Mouse (Mus musculus) retina, postnatal 7 days (tissue): Measurements from ENCODE around the gene Iqca.

Experiments used
- DNase-seq: peaks from one replicate; pipeline ENCODE4 v3.0.0-alpha.2; 2012; ENCODE audit warnings: low read depth, low spot score

The Iqca gene

DNA sequence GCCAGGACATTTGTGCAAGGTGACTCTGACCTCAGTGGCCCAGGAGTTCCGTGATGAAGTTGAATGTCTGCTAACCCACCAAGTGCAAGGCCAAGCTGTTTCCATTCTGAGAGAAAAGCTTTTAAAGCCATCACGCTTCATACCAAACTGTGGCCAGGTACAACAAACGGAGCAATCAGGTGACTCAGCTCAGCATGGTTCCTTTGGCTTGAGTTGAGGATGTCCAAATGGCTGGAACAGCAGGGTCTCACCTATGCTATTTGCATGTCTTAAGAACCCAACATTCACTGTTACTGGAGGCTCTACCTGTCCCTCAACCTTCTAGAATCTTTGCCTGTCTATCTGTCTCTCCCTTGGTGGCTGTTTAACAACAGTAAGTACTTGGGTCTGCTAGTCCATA lies 93.1 kb downstream of the Iqca start:
- no peak for DNase-seq

DNA sequence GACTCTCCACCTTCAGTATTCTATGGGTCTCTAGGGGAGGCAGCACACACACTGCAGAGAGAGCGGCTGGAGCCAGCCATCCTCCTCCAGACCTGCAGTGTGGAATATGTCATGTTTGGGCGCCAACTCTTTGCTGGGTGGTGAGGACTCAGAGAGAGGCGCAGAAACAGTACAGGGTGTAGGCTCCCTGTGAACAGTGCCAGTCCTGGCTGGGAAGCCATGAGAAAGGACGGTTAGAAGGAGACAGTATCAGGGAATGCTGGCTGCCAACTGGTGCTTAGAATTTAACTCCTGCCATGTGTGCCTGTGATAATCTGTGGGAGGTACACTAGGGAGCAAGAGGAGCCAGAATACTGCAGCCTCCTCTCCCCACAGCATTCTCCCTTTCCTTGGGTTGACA lies 98.2 kb downstream of the Iqca start:
- no peak for DNase-seq

DNA sequence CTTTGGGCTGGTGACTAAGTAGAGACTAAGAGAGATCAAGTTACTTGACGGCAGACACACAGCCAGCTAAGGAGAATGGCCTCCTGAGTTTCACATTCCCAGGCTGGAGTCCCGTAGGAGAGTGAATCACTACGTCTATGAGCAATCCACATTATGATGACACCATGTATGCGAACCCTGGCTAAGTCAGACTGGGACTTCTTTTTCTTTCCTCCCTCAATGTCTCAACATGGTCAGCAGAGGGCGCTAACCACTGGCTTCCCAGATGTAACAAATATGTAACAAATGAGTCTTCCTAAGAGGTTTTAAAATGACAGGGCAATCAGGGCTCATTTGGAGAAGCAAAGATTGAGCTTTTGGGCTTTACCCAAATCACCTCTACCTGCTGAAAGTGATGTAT lies 101.9 kb downstream of the Iqca start:
- peak; percentile 29 for DNase-seq

DNA sequence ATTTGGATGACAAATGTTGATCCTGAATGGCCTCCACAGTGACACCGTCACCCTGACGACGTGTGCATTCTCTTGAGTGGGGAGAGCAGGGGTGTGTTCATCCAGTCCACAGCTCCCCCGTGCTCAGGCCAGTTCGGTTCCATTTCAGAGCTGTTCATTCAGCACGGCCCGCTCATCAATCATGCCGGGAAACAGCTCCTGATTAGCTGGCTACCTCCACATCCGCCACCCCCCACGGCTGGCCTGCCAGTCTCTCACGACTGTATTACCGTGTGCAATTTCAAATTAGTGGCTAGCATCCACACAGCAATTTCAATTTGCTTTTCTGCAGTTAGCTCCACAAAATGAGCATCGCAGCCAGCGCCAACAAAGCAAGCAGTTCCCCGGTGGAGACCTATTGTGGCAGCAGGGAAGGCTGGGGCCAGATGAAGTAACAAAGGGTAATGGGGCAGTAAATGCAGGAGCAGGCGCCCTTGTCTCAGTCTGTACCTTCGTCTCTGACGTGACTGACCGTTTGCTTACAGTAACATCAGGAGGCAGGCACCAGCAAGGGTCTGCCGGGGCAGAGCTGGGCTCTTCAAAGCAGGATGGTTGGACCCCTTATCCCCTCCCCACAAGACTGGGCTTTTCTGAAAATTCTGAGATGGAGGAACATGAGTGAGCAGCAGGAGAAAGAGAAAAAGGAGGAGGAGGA lies 103.0 kb downstream of the Iqca start:
- DNase-seq: no peak

GRCm38 (mm10) chr1:90028305-90028704 lies 124.9 kb downstream of the Iqca start:
- DNase-seq: no peak

DNA sequence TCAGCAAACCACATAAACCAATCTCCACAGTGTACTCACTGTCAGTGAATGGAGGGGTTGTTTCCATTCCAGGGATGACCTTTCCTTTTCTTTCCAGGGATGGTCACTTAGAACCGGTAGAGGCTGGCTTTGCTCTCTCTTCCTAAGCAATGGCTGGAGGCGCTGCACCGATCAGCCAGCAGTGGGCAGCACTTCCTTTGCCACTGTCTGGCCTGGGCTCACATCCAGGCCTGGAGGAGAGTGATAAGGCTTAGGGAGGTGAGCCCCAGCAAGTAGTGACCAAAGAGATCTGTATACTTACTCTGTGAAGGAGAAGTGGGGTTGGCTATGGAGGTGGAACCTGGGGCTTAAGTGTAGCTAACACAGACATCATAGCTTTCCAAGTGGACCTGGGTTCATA lies 126.3 kb downstream of the Iqca start:
- no peak for DNase-seq

DNA sequence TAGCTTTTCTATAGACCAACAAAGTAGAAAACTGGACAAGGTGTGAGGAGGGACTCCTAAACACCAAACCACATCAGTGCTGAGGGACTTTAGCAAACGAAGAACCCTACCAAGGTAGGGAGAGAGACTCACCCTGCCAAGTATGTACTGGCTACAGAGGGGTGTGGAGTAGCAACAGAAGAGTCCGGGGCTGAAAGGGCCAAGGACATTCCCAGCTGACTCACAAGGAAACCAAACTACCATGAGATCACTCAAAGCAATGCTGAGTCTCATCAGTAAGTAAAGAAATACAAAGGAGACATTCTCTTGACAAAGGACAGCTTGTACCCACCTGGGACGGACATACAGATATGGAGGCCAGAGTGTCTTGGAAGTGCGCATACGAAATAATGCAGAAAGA lies 132.9 kb downstream of the Iqca start:
- no peak for DNase-seq

- DNase-seq: no peak
Observed at GRCm38 (mm10) chr1:90018071-90018470, 135.1 kb downstream of the Iqca start.

DNA sequence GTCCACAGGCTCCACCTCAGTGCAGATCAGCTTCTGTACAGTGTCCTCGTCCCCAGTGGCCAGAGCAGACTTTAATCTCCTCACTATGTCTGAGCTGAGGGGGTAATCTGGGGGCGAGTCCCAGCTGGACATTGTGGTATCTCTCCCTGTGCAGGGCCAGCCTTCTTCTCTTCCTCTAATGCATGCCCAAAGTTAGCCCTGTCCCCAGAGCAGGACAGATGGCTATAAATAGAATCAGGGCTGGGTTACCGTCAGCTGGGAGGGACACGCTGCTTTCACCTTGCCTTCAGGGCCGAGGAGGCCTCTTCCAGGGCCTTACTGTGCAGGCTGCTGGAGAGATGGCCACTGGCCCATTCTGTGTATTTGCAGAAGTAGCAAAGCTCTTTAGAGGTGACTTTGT lies 138.8 kb downstream of the Iqca start, which contains the start of gene Asb18:
TSS of gene Asb18 (minus strand) at position 221 of the 400 bp plus-strand sequence.
- no peak for DNase-seq

GRCm38 (mm10) chr1:90013273-90013672 lies 139.9 kb downstream of the Iqca start:
- DNase-seq: no peak

DNA sequence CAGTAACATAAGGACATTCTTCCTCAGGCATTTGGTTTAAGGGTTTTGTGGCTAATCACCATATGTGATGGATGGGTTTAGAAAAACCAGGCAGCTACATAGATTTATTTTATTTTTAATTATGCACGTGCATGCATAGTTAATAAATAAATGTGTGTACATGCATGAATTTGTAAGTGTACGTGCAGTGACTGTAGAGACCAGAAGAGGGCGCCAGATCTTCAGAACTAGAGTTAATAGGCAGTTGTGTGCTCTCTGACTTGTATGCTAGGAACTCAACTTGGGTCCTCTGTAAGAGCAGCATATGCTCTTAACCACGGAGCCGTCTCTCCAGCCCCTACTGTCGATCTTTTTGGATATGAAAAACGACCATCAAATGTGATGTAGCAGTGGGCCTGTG lies 140.4 kb downstream of the Iqca start:
- no peak for DNase-seq

GRCm38 (mm10) chr1:90012168-90012567 lies 141.0 kb downstream of the Iqca start:
- no peak for DNase-seq

GRCm38 (mm10) chr1:90010077-90010476 lies 143.1 kb downstream of the Iqca start:
- no peak for DNase-seq

GRCm38 (mm10) chr1:90009188-90009587 lies 144.0 kb downstream of the Iqca start:
- DNase-seq: no peak

DNA sequence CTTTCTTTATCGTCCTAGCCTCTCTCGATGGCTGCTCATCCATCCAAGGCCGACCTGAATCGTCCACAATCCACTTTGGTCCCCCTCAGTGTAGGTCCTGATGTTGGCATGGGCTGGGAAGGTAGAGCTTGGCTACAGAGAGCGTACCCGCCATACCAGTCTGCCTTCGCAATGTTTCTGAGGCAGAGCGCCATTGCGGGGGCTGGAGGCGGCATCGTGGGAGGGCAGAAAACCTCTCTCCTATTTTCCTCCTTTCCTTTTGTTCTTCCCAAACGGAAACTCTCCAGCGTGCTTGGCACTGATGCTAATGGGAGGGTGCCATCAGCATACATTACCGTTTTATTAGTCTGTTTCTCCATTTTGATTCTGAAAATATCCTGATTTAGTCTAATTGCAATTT lies 146.5 kb downstream of the Iqca start:
- no peak for DNase-seq

- DNase-seq: no peak
Observed at GRCm38 (mm10) chr1:90000981-90001380, 152.2 kb downstream of the Iqca start.

DNA sequence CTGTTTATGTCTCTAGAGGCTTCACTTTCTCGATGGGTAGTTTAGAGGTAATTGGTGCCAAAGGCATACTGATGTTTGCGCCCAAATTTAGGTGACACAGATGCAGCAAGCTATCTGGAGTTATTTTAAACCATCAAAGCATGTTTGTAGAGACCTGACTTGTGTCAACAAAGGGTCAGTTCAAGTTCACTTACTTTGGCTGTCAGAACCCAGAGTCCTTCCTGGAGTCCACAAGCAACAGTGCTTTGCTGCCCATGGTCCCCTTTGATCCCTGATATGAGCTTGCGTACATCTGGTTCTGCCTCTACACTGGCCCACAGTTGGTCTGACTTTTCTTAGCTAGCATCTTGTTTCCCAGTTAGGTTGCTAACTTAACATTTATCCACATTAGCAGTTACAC lies 153.3 kb downstream of the Iqca start:
- DNase-seq: no peak

- no peak for DNase-seq
Observed at GRCm38 (mm10) chr1:89998696-89999095, 154.5 kb downstream of the Iqca start.

DNA sequence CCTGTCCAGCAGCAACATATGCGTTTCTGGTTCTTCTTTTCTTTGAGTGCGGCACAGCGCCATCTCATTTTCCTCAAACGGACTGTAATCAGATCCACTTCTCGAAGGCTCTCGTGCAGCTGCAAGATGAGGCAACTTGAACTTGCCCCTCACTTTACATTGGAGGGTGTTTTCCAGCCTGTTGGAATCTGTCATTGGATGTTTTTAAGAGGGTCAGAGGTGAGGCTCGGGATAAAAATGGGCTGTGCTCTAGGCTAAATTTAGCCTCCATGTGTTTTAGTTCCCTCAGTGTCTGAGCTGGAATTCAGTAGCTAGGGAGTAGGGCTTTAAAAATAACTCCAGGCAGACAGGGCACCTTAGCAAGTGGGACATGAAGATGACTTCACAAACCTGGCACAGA lies 155.1 kb downstream of the Iqca start:
- DNase-seq: no peak

GRCm38 (mm10) chr1:89992256-89992655 lies 160.9 kb downstream of the Iqca start:
- DNase-seq: no peak
